Mouse (Mus musculus): ENCODE results near the gene Fam204a. TPM values are rescaled to one million over a fixed set of nuclear protein-coding genes. Genes with fewer than 3 reads are reported as not detected.

Fam204a gene
- 10 to 100 TPM; 54.3 to 55.6 TPM for polyA plus RNA-seq (2017; shearing (Covaris generic))

DNA sequence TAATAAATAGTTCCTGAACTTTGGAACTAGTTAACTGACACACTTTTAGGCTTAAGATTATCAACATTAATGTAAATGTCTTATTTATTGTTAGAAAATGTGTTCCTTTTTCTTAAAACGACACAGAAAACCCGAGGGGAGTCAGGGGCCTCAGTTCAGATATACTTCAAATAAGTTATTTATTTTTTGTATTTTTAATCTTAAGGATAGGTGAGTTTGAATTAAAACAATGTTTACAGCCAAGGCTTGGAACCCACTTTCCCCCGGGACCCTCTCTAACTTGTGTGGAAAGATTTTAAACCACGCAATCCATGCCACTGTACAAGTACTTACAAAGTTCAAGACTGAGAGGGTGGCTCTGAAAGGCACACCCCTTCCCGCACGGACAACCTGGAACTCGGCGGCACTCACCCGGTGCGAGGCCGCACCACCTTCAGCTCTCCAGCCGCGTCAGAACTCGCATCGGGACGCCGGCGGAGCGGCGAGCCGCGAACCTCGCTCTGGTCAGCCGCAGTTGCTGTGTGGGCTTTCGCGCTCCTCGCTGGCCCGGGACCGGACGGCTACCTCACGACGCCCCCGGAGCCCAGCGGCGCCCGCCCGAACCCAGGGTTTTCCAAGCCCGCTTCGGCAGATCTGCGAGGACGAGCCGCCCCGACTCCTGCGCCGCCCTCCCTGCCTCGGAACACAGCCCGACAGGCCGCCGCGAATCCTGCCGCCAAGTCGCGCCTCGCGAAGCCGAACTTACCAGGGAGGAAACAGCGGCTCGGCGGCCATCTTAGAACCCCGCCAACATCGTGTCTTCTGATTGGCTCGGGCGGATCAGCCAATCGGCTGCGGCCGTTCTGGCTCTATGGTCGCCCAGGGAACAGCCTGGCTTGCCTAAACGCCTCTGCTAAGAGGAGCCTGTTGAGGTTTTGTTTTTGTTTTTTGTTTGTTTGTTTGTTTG is at the start of gene Fam204a:
Gene Fam204a, minus strand, starts transcription at position 803 of the 946 bp plus-strand sequence.
- peak; percentile 98 for ATAC-seq

DNA sequence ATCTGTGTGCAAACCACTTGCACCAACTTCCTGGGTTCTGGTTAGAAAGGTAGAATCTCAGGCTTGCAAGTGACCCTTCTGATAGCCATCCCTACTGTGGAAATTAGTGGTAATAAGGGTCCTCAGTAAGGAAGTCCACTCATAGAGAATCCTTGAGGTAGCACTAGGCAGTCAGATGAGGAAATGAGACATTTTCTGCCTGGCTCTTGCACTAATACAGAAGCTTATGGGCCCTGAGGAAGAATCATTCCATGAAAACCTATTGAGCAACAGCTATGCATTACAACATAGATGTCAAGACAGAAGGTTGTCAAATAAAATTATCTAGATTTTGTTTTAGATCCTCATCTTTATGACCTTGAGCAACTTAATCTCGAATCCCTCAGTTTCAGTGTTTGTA is 39.3 kb upstream of the Fam204a start:
- ATAC-seq, result no peak

DNA sequence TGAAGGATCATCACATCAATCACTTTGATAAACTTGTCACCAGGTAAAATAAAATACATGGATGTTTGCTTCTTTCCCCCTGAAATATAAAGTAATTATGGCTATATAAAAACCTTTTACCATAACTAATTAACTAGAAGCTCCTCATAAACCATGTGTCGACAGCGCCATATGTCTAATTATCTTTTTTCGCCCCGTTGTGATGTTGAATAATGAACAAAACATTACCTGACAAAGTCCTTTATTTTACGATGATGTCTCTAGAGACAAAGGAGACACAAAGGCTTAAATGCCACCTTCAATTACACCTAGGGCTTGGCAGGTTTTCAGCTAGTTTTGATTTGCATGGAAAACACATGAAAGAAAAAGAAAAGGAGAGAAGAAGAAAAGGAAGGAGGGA is 34.2 kb upstream of the Fam204a start:
- no peak for ATAC-seq

DNA sequence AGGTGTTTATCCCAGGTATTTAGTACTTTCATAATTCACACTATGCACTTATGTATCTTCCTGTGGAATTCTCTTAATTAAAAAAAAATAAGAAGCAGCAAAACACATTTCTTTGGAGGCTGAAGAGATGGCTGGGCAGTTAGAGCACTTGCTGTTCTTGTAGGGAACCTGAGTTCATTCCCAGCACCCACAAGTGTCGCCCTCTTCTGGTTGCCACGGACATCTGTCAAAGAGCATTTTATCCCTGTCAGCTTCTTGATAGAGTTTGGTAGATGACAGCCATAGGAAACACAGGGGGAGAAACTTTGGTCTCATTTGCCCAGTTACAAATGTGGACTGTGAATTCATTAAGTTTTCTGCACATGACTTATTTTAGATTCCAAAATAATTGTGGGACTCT is 25.5 kb upstream of the Fam204a start:
- ATAC-seq, result no peak

DNA sequence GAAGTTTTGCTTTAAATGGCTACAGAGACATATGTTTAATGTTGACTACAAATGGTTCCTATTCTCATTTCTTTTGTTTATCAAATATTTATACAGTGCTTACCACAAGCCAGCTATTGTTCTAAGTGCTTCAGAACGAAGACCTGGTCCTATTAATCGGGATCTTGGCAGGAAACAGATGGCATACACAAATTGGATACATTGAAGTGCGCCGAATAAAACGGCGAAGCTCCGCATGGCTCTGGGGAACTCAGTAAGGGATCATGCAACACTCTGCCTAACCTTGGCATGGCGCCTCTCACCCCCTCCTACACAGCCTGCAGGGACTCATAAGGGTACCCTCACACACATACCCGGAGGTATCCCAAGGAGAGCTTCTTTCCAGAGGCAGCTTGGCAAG is 24.7 kb upstream of the Fam204a start:
- no peak for ATAC-seq

DNA sequence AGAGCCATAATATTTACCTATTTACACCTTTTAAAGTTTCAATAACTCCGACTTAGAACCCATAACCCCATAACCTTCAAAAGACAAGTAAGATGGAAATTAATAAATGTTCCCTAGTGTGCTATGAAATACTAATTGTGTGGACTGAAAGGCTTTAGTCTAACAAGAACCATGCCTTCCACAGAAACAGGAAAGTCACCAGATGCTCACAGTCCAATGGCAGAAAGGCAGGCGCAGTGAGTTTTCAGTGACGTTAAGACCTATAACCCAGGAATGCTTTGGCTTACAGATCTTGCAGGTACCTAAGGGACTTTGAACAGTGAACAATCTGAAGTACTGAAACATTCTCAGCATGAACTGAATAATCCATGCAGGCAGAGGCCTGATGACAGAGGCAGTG is 18.7 kb upstream of the Fam204a start:
- ATAC-seq, result no peak

DNA sequence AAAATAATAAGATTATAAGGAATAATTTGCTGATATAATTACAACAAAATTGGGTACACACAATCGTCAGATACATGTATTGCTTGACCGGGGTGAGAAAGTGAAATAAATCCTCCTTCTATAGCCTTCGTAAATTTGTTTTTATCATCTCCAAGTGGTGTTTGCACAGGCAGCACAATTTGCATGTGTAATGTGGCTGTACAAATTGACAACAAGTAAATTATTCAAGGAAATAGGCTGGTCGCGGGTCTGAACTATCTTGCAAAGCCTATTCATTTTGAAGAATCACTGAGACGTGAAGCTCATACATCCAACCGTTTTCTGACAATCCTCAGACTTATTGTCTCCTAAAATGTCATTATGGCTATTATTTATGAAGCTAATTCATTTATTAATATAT is 16.1 kb upstream of the Fam204a start:
- ATAC-seq, result no peak

DNA sequence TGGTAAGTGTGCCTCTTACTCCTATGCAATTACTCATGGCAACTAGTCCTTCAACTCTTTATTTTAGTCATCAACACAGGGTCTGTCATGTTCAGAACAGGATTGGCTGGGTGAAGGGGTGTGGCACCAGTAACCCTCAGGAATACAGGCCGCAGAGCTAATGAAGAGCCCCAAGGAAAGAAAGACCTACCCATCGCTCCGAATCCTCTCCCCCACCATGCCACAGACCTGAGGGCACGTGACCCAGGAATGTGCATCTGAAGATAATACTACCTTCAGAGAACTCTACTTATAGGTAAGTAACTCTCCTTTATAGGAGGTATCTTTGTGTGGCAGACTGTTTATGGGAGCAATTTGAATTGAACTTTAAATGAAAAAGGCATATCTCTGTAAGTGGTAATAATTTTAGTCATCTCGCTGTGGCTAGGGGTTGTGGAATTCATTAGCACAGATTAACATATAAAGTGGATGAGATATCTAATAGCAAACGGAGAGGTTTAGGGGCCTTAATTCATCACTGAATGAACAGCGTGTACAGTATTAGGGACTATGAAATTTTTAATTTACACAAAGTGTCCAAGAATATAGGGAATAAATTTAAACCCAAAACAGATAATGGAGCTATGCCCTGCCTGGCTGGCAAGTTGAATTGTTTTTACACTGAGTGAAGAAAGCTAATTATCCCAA is 15.6 kb upstream of the Fam204a start:
- no peak for ATAC-seq

DNA sequence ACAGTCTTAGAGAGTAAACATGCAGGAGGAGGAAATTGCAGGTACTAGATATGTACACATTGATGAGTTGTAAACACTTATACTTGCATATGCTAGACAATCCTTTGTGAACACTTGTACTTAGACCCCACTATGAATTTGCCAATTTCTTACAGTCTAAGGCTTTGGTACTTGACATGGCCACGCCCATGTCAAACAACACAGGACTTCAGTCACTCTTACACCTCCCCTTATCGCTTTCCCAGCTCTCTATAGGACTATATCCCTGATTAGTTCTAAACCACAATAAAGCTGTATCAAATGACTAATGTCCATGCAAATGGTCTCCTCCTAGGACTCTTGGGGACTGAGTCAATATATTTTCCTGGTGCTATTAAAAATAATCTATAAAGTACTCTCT is 5.0 kb upstream of the Fam204a start:
- ATAC-seq, result no peak

DNA sequence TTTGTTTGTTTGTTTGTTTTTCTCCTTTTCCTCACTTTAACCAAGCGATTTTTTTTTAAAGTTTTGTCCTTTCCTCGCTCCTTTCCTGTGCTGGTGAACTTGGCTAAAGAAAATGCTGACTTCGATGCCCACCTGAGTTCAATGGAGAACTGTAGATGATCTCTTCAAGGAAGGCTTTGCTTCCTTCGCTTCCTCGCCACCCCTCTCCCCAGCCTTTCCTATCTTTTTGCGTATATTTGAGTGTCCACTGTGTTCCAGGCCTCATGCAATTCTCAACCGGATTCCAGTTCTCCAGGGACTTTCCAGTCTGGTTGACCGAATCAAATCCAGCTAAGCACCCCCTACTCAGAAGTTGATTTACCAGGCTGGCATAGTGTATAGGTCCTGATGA is 339 bp upstream of the Fam204a start:
- ATAC-seq, result no peak

DNA sequence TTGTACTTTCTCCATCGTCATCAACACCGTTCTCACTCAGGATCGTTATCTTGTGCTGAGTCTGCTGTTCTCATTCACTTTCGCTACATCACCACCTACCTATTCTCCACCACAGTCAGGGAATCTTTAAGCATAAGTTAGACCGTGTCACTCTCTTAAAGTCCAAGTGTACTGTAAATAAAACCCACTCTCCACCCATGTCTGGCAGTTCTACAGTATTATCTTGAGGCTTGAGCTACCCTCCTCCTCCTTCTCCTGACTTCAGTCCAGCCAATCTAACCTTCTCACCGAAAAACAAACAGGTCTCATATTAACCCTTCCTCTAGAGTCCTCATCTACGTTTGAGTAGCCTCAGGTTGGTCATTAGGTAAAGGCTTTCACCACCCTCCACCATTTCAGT is 7.1 kb downstream of the Fam204a start:
- ATAC-seq, result no peak

DNA sequence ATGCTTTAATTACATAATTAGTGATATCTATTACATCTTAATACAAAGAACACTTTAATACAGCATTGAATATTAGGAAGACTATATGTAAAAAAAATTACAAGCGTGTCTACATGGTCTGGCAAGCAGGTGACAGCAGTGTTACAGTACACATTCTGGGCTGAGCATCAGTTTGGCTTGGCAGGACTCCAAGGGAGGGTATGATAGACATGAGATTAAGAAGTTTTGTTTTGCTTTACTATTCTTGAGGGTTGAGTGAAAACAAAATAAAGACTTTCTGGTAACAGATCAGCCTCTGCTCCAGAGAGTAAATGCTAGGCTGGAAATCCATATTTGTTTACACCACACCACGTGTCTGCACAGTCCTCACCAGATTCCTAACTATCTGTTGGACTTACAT is 8.5 kb downstream of the Fam204a start:
- ATAC-seq, result no peak

DNA sequence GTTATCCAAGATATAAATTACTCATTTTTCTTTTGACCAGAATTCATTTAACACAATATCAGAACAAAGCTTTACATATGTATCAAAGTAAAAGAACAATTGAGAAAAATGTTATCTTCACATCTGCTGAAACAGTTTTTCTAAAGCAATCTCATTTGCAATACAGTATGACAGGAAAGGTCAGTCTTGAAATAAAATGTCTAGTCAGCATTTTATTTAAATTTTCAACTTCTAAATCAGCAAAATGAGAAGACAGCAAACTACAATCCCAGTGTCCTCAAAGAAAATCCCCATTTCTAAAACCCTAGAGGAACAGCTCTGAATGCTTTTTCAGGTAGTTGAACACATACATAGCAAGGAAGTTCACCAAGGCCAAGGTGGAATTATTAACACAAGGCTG is 18.3 kb downstream of the Fam204a start:
- ATAC-seq, result no peak

DNA sequence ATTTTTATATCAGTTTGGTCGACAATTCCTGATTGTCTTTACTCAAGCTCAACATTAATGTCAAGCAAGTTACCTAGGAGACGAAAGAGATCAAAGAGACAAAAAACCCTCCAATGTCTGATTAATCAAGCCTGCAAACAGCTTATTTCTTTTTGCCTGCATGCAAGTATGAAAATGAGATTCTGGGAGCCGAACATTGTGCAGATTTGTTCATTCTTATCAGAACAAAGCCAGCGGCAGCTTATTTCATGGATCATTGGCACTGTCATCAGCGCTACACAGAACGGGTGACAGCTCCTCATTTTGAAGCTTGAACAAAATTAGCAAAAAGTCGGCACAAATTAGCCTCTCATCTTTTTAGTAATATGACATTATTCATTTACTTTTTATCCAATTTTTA is 22.3 kb downstream of the Fam204a start:
- ATAC-seq, result no peak

DNA sequence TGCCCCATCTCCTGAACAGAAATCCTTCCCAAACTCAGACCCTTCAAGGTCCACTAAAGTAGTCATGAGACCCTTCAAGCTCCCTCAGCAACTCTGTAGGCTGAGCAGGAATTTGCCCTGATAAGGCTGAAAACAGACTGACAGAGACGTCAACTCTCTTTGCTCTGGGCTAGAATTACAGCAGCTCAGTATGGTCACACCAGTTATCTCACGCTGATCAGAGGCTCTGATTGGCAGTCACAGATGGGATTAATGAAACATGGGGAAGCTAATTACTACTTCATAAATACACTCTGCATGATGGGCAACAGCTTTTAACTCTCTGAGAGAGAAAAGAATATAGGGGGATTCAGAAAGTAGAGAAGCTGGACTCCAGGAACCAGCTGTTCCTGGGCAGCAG is 26.2 kb downstream of the Fam204a start:
- ATAC-seq, result no peak

DNA sequence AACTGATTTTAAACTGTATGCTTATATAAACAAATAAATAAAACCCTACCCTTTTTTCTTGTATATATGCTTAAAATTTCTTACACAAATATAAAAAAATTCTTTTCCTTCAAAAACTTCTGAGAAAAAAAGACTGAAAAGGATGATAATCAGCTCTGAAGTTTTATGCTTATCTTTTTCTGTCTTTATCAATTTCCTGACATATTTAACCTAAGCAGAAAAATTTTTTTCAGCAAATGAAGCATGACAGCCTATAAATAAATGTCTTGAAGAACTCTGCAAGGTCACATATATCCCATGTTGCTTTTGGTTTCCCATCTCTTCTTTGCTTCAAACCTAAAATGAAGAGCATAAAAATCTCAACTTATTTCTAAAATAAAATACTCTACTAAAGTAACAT is 27.3 kb downstream of the Fam204a start:
- no peak for ATAC-seq

DNA sequence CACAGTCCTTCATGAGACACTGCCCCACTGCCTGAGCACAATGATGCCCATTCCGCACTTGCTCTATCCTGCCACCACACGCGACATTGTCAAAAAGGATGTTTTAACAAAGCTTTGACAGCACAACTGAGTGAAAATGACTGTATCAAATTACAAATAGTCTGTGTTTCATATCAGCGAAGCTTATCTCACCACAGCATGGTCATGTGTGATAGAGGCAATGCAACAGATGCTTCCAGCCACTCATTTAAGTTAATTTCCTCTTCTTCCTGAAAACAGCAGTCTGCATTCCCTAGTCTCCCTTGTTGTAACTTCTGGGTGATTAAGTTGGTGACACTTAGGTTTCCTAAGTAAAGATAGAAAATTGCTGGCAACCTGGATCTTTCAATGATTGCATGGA is 33.7 kb downstream of the Fam204a start:
- no peak for ATAC-seq

DNA sequence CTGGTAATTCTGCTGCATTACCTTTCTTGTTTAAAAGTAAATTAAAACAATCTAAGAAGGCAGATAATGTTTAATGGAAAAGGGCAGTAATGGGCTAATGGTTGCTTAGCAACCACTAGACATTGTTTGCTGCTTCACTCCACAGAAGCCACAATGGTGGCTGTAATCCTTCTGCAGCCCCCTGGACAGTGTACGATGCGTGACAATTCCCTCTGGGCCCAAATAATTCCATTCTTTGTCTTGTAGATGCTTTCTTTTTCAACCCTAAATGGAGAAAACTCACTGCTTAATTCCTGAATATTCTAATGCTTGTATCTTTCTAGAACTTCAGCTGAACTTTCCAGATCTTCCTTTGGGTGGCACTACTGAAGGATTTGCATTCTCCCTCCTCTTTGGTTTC is 37.3 kb downstream of the Fam204a start:
- no peak for ATAC-seq

DNA sequence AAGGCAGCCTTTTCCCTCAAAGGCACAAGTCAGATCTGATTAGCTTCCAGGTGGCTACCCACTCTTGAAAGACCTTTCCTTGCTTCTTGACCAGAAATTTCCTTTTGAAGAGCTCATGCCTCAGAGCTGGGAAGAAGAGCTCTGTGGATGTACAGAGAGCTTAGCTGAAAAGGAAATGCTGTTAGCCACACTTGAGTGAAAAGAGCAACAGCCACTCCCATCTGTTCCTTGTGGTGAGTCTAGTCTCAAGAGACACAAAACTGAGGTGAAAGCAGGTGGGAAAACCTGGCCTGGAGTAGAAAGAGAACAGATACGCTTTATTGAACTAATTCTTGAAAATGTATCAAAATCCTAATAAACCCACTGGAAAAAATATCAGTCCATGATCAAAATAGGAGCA is 43.6 kb downstream of the Fam204a start:
- no peak for ATAC-seq

DNA sequence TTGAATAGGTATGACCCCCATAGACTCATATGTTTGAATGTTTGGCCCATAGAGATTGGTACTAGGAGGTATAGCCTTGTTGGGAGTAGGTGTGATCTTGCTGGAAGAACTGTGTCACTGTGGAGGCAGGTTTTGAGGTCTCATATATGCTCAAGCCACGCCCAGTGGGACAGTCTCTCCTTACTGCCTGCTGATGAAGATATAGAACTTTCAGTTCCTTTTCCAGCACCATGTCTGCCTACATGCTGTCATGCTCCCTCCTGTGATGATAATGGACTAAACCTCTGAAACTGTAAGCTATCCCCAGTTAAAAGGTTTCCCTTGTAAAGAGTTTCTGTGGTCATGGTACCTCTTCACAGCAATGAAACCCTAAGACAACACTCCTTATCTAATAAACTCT is 44.3 kb downstream of the Fam204a start:
- ATAC-seq, result no peak

DNA sequence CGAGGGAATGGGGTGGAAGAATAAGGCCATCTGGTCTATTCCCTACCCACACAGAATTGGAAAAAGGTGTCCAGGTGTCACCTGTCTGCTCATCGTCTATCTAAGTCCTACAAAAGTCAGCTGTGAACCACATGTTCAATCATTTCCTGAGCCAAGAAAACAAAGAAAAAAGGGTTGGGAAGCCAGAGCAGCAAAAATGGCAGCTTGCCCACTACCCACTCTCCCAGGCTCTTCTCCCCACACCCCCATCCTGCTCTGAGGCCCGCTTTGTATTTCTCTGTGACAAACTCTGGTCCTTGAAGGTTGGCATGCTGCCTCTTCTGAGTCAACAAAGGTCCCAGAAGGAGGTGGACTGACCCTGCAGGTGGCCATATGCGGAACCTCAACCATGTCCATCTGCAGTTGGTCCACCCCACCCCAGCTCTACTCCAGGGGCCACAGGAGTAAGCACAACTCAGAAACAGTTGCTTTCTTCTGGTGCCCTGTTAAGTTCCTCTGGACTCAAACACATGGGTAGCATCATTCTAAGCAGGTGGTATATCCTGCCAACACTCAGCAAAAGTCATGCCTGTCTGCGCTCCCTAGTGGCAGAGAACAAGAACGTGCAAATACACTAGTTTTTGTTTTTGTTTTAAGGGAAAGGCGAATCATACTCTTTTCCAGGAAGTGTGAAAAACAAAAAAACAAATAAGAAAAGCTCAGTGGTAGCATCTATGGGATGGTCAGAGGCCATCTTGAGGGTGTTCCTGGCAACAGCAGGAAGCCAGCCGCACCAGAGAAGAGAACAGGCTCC is 47.5 kb downstream of the Fam204a start:
- ATAC-seq, result no peak

DNA sequence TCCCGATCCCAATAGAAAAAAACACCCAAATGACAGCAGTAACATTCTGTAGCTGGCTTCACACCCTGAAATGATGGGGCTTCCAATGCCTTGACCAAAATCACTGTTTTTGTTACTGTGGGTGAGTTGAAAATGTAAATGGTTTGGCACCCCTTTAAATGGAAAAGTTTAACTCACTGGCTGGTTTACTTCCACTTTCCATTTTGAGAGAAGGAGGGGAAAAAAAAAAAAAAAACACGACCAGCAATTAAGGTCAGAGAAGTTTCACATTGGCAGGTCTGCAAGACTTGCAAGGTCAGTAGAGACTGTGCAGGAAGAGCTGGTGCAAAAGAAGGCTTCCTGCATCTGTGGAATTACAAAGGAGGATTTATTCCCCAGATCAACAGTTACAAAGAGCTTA is 61.1 kb downstream of the Fam204a start:
- ATAC-seq, result no peak

DNA sequence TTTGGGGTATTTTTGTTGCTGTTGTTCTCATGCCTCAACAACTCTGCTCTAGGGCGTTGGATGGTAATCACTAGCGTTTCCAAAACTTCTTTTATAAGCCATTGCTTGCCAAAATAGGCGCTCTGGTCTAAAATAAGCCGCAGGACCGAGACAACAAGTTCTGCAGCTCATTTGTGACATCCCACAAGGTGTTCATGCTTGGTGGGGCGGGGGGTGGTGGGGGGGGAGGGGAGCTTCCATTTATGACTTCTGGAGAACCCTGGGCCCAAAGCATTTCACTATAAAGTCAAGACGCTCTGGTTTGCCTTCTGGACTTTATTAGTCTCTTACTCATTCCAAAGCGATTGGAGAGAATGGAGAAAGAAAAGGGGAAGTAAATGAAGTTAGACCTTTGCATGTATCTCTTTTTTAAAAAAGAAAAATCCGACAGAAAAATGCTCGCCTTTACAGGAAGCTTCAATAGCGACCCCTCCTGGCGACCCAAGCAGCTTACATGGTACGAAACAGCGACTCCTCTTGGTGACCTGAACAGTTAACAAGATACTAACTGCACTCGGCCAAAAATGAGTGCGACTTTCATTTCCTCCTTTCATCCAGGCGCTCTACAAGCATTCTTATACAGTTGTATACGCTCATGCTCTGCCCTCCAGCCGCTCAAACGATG is 65.8 kb downstream of the Fam204a start:
- peak; percentile 80 for ATAC-seq
